Mouse (Mus musculus): Measurements from ENCODE around the gene Trak1. TPM values are rescaled to one million over a fixed set of nuclear protein-coding genes. Genes with fewer than 3 reads are reported as not detected.

The Trak1 gene
- total RNA-seq, 2 experiments from 2014 or later: 156 to 204 TPM

- TF ChIP-seq CTCF (IDR thresholded peaks at IDR 0.05): no peak; the same call in 1 of the 2 replicates
These were observed 87.9 kb downstream of the Trak1 start for GRCm38 (mm10) chr9:121385091-121385748.

DNA sequence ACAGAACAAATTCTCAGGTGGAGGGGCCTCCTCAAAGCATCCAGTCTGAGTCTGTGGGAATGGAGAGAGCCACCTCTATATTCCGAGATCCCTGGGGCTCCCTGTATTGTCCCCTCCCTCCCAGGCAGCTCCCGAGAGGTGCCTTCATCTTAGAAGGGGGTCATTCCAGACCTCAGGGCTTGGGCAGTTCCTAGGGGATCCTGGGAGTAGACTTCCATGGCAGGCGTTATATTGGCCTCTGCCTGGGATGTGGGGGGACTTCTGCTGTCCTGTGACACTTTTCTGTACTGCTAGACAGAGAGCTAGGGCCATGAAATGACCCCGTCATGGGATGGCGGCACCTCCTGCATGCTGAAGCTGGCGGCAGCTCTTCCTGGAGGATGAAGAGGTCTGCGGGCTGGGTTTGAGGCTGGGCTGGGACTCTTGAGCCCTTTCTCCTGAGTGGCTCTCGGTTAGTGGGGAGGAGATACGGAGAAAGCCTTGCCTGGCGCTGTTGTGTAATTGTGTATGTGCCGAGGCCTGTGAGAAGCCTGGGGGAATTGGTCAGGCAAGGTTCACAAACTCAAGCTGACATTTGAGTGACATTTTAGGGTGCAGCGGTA is 88.5 kb downstream of the Trak1 start:
- Histone ChIP-seq H3K4me3 (no peak overlapping the region), H3K27ac (peak overlapping the region; percentile 58; the same call in 1 of the 2 replicates)
- no peak for DNase-seq
- TF ChIP-seq CTCF (IDR thresholded peaks at IDR 0.05): no peak
- intact Hi-C loops (cut with DNase I): loop anchor here (5.0 to 10.0 kb wide), 2 partner anchors 71 to 219 kb away; no protein-coding TSS in a partner anchor

More at GRCm38 (mm10) chr9:121385091-121385748, 87.9 kb downstream of the Trak1 start:
- intact Hi-C loops (cut with DNase I): loop anchor here (5.0 to 10.0 kb wide), 2 partner anchors 72 to 220 kb away; no protein-coding TSS in a partner anchor
- H3K4me3 ChIP-seq: no peak overlapping the region
- peak overlapping the region; percentile 58; the same call in 1 of the 2 replicates for H3K27ac ChIP-seq
- peak; percentile 83 for DNase-seq

GRCm38 (mm10) chr9:121387539-121388272 is 90.4 kb downstream of the Trak1 start:
- intact Hi-C loops (cut with DNase I): loop anchor here (5.0 to 10.0 kb wide), 2 partner anchors 70 to 217 kb away; no protein-coding TSS in a partner anchor

GRCm38 (mm10) chr9:121388273-121388931 is 91.1 kb downstream of the Trak1 start:
- DNase-seq: no peak
- H3K27ac ChIP-seq: peak overlapping the region; percentile 40; the same call in 1 of the 2 replicates

More at GRCm38 (mm10) chr9:121387539-121388272, 90.4 kb downstream of the Trak1 start:
- peak; percentile 52 for DNase-seq
- Histone ChIP-seq H3K27ac (peak overlapping the region; percentile 40; the same call in 1 of the 2 replicates), H3K4me3 (no peak overlapping the region)
- no peak for TF ChIP-seq CTCF (IDR thresholded peaks at IDR 0.05)

GRCm38 (mm10) chr9:121389258-121389657 is 92.0 kb downstream of the Trak1 start:
- H3K27ac ChIP-seq: no peak overlapping the region
- TF ChIP-seq CTCF (IDR thresholded peaks at IDR 0.05): no peak
- intact Hi-C loops (cut with DNase I): loop anchor here (5.0 to 10.0 kb wide), 2 partner anchors 68 to 216 kb away; no protein-coding TSS in a partner anchor
- no peak for DNase-seq
- no peak overlapping the region for H3K4me3 ChIP-seq

More at GRCm38 (mm10) chr9:121388273-121388931, 91.1 kb downstream of the Trak1 start:
- TF ChIP-seq CTCF (IDR thresholded peaks at IDR 0.05): no peak
- intact Hi-C loops (cut with DNase I): loop anchor here (5.0 to 10.0 kb wide), 2 partner anchors 69 to 216 kb away; no protein-coding TSS in a partner anchor
- H3K4me3 ChIP-seq: no peak overlapping the region

GRCm38 (mm10) chr9:121391898-121392297 is 94.6 kb downstream of the Trak1 start:
- Histone ChIP-seq H3K4me3 (no peak overlapping the region), H3K27ac (no peak overlapping the region)
- intact Hi-C loops (cut with DNase I): no loop called here
- DNase-seq: no peak
- TF ChIP-seq CTCF (IDR thresholded peaks at IDR 0.05): no peak

DNA sequence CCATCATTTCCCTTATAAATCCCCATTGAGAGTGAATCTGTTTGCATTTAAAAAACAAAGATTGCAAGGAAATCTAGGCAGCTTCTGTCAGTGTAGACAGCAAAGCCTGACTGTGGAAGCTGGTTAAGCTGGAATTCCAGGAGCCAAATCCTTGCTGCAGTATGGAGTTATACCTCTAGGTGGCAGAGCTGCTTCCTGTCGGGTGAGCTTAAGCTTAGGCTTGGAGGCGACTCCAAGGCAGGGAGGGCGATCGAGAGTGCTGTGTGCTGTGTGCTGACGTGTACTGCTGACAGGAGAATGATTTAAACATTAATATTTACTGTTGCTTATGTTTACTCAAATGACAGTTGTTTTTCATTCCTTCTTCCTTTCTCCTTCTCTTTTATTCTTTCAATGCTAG is 95.1 kb downstream of the Trak1 start:
- DNase-seq: peak; percentile 75
- H3K27ac ChIP-seq: no peak overlapping the region
- intact Hi-C loops (cut with DNase I): no loop called here
- peak; percentile 83 for TF ChIP-seq CTCF (IDR thresholded peaks at IDR 0.05)
- no peak overlapping the region for H3K4me3 ChIP-seq

GRCm38 (mm10) chr9:121393104-121393503 is 95.8 kb downstream of the Trak1 start:
- DNase-seq: no peak
- Histone ChIP-seq H3K27ac (no peak overlapping the region), H3K4me3 (no peak overlapping the region)
- intact Hi-C loops (cut with DNase I): no loop called here
- peak; percentile 41 for TF ChIP-seq CTCF (IDR thresholded peaks at IDR 0.05)

GRCm38 (mm10) chr9:121394882-121395281 is 97.6 kb downstream of the Trak1 start:
- TF ChIP-seq CTCF (IDR thresholded peaks at IDR 0.05): no peak
- intact Hi-C loops (cut with DNase I): loop anchor here (5.0 kb wide), 1 partner anchor 37 kb away; no protein-coding TSS in a partner anchor

DNA sequence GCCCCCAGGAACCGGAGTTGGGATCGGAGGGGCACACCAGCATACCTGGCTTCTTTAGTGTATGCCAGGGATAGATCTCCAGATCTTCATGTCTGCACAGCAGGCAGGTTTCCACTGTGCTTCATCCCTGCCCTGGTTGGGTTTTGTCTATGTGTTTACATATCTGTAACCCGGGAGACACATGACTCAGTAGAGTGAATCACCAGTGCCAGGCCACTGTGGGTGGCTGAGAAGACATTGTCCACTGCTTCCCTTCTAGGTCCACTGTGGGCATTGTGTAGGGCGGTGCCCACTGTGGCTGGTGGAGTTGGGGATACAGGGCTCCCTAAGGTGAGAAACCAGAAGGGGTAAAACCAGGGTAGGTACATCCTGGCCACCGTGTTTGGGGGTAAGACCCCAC is 98.5 kb downstream of the Trak1 start:
- intact Hi-C loops (cut with DNase I): loop anchor here (5.0 kb wide), 1 partner anchor 36 kb away; no protein-coding TSS in a partner anchor
- Histone ChIP-seq H3K27ac (0 out of 2 replicates have a peak overlapping the region, but pooled peaks have one; percentile 16), H3K4me3 (no peak overlapping the region)
- no peak for DNase-seq
- no peak for TF ChIP-seq CTCF (IDR thresholded peaks at IDR 0.05)

More at GRCm38 (mm10) chr9:121394882-121395281, 97.6 kb downstream of the Trak1 start:
- DNase-seq: no peak
- Histone ChIP-seq H3K4me3 (no peak overlapping the region), H3K27ac (no peak overlapping the region)

GRCm38 (mm10) chr9:121398100-121398760 is 100.9 kb downstream of the Trak1 start:
- intact Hi-C loops (cut with DNase I): loop anchor here (5.0 kb wide), 1 partner anchor 34 kb away; no protein-coding TSS in a partner anchor
- Histone ChIP-seq H3K27ac (peak overlapping the region; percentile 53), H3K4me3 (peak overlapping the region; percentile 1)
- DNase-seq: peak; percentile 57
- no peak for TF ChIP-seq CTCF (IDR thresholded peaks at IDR 0.05)
